Mouse (Mus musculus): ENCODE measurements around the gene Gca.

DNA sequence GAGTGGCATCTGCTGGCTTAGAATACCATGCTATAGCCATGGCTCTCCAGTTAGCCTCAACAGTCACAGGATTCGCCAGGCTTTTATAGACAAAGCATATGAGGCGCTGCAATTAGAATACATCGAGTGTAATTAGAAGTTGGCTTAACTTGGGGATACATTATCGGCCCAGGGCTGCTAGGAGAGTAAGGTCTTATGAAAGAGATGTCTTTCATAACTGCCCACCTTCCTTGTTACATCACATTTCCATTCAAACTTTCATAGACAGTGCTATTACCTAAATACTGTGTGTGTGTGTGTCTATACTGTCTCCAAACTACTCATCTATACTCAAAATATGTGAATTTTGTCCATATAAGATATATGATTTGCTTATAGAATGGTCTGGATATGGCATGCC lies 51.2 kb downstream of the Gca start:
- TF ChIP-seq GATA1 (IDR thresholded peaks at IDR 0.05; ENCODE audit: low read length) (no peak), TAL1 (IDR thresholded peaks at IDR 0.05; ENCODE audit: low read length) (no peak)

All from erythroblast, embryonic 14.5 days (primary cell).